ENCODE assay signal across 9 mouse cellular contexts in genomic region chr13:63255519-63256011, GRCm38 (mm10).
DNase-seq lines count a peak whose midpoint lies in the region; ATAC-seq and TF ChIP-seq lines count a peak whose summit lies in the region.
"Had no signal": no experiment of that assay in that cellular context is flagged by ENCODE, and none has a peak within 500 bp of the region (broad histone marks: within the 10 kb centered on the region; RNA-seq: fewer than 3 reads in every experiment).

No protein-coding gene starts in this region.

- no peak overlapping the region for H3ac ChIP-seq in myocyte (ENCODE audit: control insufficient read depth, insufficient read length)

- no peak for ATAC-seq in heart, embryonic 11.5 days (replicated peaks; ENCODE audit: insufficient number of reproducible peaks, low FRiP score, low TSS enrichment)

- peak overlapping the region; percentile 6 for H3K9ac ChIP-seq in liver, adult 2 months (ENCODE audit: low read depth, low read length)
- H3K9ac ChIP-seq in heart, embryonic 11.5 days (ENCODE audit: low read depth, low read length): no peak overlapping the region

- WGBS in liver, adult 2 months: 9% methylated on average over 5 of the region's 5 CpGs
- WGBS in heart, embryonic 11.5 days (ENCODE audit: insufficient replicate concordance): 72% methylated on average over 5 of the region's 5 CpGs

- peaks cover 3% of the 10 kb centered on the region; the same call in 1 of the 2 replicates for H3K36me3 ChIP-seq in liver, adult 2 months (ENCODE audit: control insufficient read depth, insufficient read depth, low read length)
- H3K36me3 ChIP-seq in heart, embryonic 11.5 days (ENCODE audit: control insufficient read depth, insufficient read depth, low read length): peaks cover 3% of the 10 kb centered on the region
- peaks cover 17% of the 10 kb centered on the region for H3K36me3 ChIP-seq in myocyte (ENCODE audit: control insufficient read depth, insufficient read depth)

- peaks cover 33% of the 10 kb centered on the region for H3K79me2 ChIP-seq in liver, adult 2 months (ENCODE audit: control insufficient read depth, insufficient read depth, low read length)
- peaks cover 100% of the 10 kb centered on the region for H3K79me2 ChIP-seq in myocyte (ENCODE audit: control insufficient read depth, insufficient read depth)

- DNase-seq in liver, adult 2 months (ENCODE audit: extremely low read depth, low read depth, low spot score): peak; percentile 66
- no peak for DNase-seq in liver
- DNase-seq in kidney, postnatal 36 days: peak; percentile 58 to 79
- no peak for DNase-seq in neural tube, embryonic 10.5 days (ENCODE audit: extremely low spot score, low spot score)
- no peak for DNase-seq in layer of hippocampus, adult 18-20 months (ENCODE audit: low spot score in 2 of 2)
- DNase-seq in left cerebral cortex, adult 9 months (ENCODE audit: low spot score in 2 of 2): no peak

- peaks cover 62% of the 10 kb centered on the region for H3K4me1 ChIP-seq in liver, adult 2 months (ENCODE audit: control insufficient read depth, insufficient read depth, low read length)
- H3K4me1 ChIP-seq in heart, embryonic 11.5 days (ENCODE audit: control insufficient read depth, insufficient read depth, low read length): peaks cover 72% of the 10 kb centered on the region

- H3K4me2 ChIP-seq in heart, embryonic 11.5 days: no peak overlapping the region
- peak overlapping the region; percentile 99 for H3K4me2 ChIP-seq in myocyte (ENCODE audit: low read depth)

- no peak for TF ChIP-seq POLR2A in liver, adult 2 months (IDR thresholded peaks at IDR 0.05; ENCODE audit: extremely low read depth, insufficient read depth, low read length)
- peak; percentile 45 for TF ChIP-seq POLR2A in myocyte (IDR thresholded peaks at IDR 0.05; ENCODE audit: insufficient read length, low read depth)

- TF ChIP-seq CTCF in liver, adult 2 months (IDR thresholded peaks at IDR 0.05; ENCODE audit: low read depth, low read length): no peak

- H3K27ac ChIP-seq in liver, adult 2 months (replicated peaks; ENCODE audit: insufficient read depth, low read depth, low read length): peak overlapping the region; percentile 81
- peak overlapping the region; percentile 41; the same call in 1 of the 2 replicates for H3K27ac ChIP-seq in heart, embryonic 11.5 days (ENCODE audit: low read depth, low read length)

- no peak overlapping the region; the same call in 1 of the 2 replicates for H3K4me3 ChIP-seq in liver, adult 2 months (ENCODE audit: insufficient read depth, low read depth, low read length)
- H3K4me3 ChIP-seq in heart, embryonic 11.5 days (ENCODE audit: low read depth, low read length): no peak overlapping the region
- no peak overlapping the region for H3K4me3 ChIP-seq in myocyte

- no peaks in the 10 kb centered on the region for H3K9me3 ChIP-seq in heart, embryonic 11.5 days (replicated peaks; ENCODE audit: control insufficient read depth, low read length)
- H3K9me3 ChIP-seq: G1E had no signal

- H3K27me3 ChIP-seq in liver, adult 2 months (ENCODE audit: control insufficient read depth, insufficient read depth, low read length): no peaks in the 10 kb centered on the region
- H3K27me3 ChIP-seq in heart, embryonic 11.5 days (ENCODE audit: control insufficient read depth, insufficient read depth, low read length): no peaks in the 10 kb centered on the region
- H3K27me3 ChIP-seq in myocyte (ENCODE audit: control insufficient read depth, insufficient read depth, insufficient read length): no peaks in the 10 kb centered on the region

TF ChIP-seq in myocyte, 11 proteins besides CTCF, POLR2A, EP300 and RAD21:
- TF ChIP-seq POLR2AphosphoS2 (IDR thresholded peaks at IDR 0.05; ENCODE audit: insufficient read length, low read depth): peak; percentile 54
- TF ChIP-seq TCF12 (IDR thresholded peaks at IDR 0.05; ENCODE audit: insufficient read depth, poor library complexity, severe bottlenecking): no peak

Comparison
In these comparisons a context has a peak if more than half of its experiments do, and no peak if none do; other contexts are left out.
1. DNase-seq: peak in liver, adult 2 months (single experiment) and kidney, postnatal 36 days (2 of 2); none in liver (single experiment), neural tube, embryonic 10.5 days (single experiment), layer of hippocampus, adult 18-20 months (0 of 2) and left cerebral cortex, adult 9 months (0 of 2).